Mouse (Mus musculus): ENCODE data around the gene Spon1. TPM values are rescaled to one million over a fixed set of nuclear protein-coding genes. Genes with fewer than 3 reads are reported as not detected.

Spon1 gene
- polyA plus RNA-seq, 1 experiment from 2014 or later, result 39.6 TPM

DNA sequence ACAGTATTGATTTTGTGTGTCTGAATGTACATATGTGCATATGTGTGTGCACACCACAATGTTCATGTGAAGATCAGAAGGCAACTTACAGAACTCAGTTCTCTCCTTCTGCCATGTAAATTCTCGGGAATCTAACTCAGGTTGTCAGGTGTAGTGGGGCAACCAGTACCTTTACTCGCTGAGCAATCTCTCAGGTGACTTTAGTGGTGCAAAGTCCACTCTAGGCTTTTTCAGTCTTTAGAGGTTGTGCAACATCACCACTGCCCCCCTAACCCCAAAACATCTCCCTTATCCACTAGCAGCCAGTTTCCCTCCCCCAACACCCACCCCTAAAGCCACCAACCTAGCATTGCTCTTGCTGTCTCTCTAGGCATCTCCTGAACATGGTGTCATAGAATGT lies 308.8 kb downstream of the Spon1 start:
- DNase-seq, result no peak
- Histone ChIP-seq H3K4me2 (ENCODE audit: low read length) (no peak overlapping the region), H3K36me3 (ENCODE audit: control insufficient read depth, insufficient read depth, low read length) (no peaks in the 10 kb centered on the region), H3K4me1 (ENCODE audit: control insufficient read depth, insufficient read depth, low read length) (no peaks in the 10 kb centered on the region), H3K27ac (replicated peaks; ENCODE audit: low read depth, low read length) (no peak overlapping the region), H3K4me3 (replicated peaks; ENCODE audit: low read depth, low read length) (no peak overlapping the region), H3K9ac (replicated peaks; ENCODE audit: low read length) (no peak overlapping the region), H3K27me3 (ENCODE audit: control insufficient read depth, insufficient read depth, low read length) (no peaks in the 10 kb centered on the region), H3K9me3 (ENCODE audit: control insufficient read depth, low read length) (no peaks in the 10 kb centered on the region)
- 88% methylated on average over 2 of the region's 2 CpGs for WGBS
- no peak for ATAC-seq (ENCODE audit: low FRiP score, low TSS enrichment)

DNA sequence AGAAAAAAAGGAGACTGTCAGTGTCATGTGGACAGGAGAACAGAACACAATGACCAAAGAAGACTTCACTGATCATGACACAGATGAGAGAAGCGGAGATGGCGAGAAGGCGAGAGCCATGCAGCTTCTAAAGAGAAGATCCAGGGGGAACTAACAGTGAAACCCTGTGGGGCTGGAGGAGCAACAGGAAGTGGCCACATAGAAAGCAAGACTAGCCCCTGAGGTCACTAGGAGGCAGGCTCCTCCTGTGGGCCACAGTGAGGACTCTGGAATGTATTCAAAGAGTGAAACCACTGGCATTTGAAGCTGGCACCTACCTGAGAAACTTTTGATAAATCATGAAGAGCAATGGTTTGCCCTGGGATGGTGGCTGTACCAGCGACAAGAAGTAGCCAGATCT lies 313.5 kb downstream of the Spon1 start:
- DNase-seq, result no peak
- no peak overlapping the region for H3K4me2 ChIP-seq (ENCODE audit: low read length)
- H3K4me1 ChIP-seq (ENCODE audit: control insufficient read depth, insufficient read depth, low read length), result no peaks in the 10 kb centered on the region
- no peak overlapping the region for H3K9ac ChIP-seq (replicated peaks; ENCODE audit: low read length)
- no peaks in the 10 kb centered on the region for H3K27me3 ChIP-seq (ENCODE audit: control insufficient read depth, insufficient read depth, low read length)
- H3K27ac ChIP-seq (replicated peaks; ENCODE audit: low read depth, low read length), result no peak overlapping the region
- no peak for ATAC-seq (ENCODE audit: low FRiP score, low TSS enrichment)
- no peaks in the 10 kb centered on the region for H3K9me3 ChIP-seq (ENCODE audit: control insufficient read depth, low read length)
- H3K4me3 ChIP-seq (replicated peaks; ENCODE audit: low read depth, low read length), result no peak overlapping the region
- 98% methylated on average over 4 of the region's 4 CpGs for WGBS
- no peaks in the 10 kb centered on the region for H3K36me3 ChIP-seq (ENCODE audit: control insufficient read depth, insufficient read depth, low read length)

DNA sequence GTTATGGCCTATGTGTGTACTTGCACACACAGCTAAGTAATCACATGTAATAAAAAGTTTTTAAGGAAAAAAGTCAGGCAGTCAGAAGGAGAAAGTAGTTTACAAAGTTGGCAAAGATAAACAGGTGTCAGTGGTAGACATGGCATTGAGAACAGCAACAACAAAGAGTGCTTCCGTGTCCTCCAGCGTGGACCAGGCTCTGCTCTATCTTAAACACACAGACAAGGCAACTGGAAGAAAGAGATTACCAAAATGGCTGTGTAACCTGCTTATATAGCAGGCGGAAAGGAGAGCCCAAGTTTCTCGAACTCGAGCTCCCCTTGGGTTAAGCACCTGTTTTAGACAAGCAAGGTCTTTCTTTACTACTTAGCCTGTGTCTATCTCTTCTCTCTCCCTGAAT lies 314.5 kb downstream of the Spon1 start:
- DNase-seq (no peak), ATAC-seq (ENCODE audit: low FRiP score, low TSS enrichment) (no peak)
- Histone ChIP-seq H3K9ac (replicated peaks; ENCODE audit: low read length) (no peak overlapping the region), H3K9me3 (ENCODE audit: control insufficient read depth, low read length) (no peaks in the 10 kb centered on the region), H3K4me3 (replicated peaks; ENCODE audit: low read depth, low read length) (no peak overlapping the region), H3K27ac (replicated peaks; ENCODE audit: low read depth, low read length) (no peak overlapping the region), H3K4me1 (ENCODE audit: control insufficient read depth, insufficient read depth, low read length) (no peaks in the 10 kb centered on the region), H3K36me3 (ENCODE audit: control insufficient read depth, insufficient read depth, low read length) (no peaks in the 10 kb centered on the region), H3K27me3 (ENCODE audit: control insufficient read depth, insufficient read depth, low read length) (no peaks in the 10 kb centered on the region), H3K4me2 (ENCODE audit: low read length) (no peak overlapping the region)
- WGBS, result 94% methylated on average over 5 of the region's 5 CpGs

DNA sequence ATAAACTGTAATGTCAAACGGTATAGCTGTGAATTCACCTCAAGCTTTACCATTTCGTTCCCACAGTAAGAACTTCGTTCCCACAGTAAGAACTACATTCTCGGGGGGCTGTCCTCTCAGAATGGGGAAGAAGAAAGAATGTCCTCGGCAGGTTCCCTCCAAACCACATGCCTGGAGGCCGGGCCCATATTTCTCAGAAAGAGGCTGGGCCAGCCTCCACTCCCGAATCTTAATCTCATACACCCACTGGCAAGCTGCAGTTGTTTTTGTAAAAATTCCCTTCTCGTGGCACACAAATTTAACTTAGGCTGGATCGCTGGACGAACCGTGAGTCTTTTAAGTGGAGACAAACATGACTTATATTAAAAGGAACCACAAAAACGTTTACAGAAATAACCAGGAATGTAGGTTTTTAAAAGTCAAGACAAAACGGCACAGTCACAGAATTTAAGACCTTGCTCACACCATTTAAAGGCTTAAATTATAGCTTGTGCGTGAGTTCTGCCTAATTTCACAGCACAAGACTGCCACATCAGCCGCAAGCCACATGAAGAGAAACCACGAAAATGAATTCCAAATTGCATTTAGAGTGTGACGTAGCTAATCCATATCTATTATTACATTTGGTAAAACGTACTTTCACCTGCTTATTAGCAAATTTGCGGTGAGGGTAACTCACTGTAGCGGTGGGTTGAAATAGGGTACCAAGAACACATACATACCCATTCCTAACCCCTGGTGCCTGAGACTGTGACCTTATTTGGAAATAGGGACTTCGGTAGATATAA lies 316.0 kb downstream of the Spon1 start:
- Histone ChIP-seq H3K4me2 (ENCODE audit: low read length) (no peak overlapping the region), H3K9me3 (ENCODE audit: control insufficient read depth, low read length) (no peaks in the 10 kb centered on the region), H3K4me3 (replicated peaks; ENCODE audit: low read depth, low read length) (no peak overlapping the region), H3K27me3 (ENCODE audit: control insufficient read depth, insufficient read depth, low read length) (no peaks in the 10 kb centered on the region), H3K4me1 (ENCODE audit: control insufficient read depth, insufficient read depth, low read length) (no peaks in the 10 kb centered on the region), H3K27ac (replicated peaks; ENCODE audit: low read depth, low read length) (no peak overlapping the region), H3K36me3 (ENCODE audit: control insufficient read depth, insufficient read depth, low read length) (no peaks in the 10 kb centered on the region), H3K9ac (replicated peaks; ENCODE audit: low read length) (no peak overlapping the region)
- WGBS, result 87% methylated on average over 21 of the region's 21 CpGs
- ATAC-seq (ENCODE audit: low FRiP score, low TSS enrichment) (no peak), DNase-seq (no peak)

- H3K27me3 ChIP-seq (ENCODE audit: control insufficient read depth, insufficient read depth, low read length), result no peaks in the 10 kb centered on the region
- WGBS, result 81% methylated on average over 2 of the region's 2 CpGs
- no peak for ATAC-seq (ENCODE audit: low FRiP score, low TSS enrichment)
These were observed 317.3 kb downstream of the Spon1 start for GRCm38 (mm10) chr7:114083088-114083487.

DNA sequence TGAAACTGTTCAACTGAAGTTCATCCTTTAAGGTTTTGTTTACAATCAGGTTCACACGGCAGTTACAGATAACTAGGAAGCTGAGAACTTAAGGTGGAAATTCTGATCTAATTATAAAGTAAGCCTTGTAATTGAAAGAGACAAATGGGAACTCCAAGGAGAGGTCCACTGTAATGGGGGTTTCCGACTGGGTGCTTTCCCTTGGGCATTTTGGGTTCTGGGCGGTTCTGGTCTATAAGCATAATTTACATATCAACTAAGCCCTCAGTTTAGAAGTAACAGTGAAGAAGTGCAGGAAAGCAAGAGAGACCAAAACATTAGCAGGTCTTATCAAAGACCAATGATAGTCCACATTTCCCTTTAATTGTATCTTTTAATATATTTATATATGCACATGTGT lies 318.0 kb downstream of the Spon1 start:
- no peak overlapping the region for H3K27ac ChIP-seq (replicated peaks; ENCODE audit: low read depth, low read length)
- ATAC-seq (ENCODE audit: low FRiP score, low TSS enrichment), result no peak
- no peak overlapping the region for H3K4me2 ChIP-seq (ENCODE audit: low read length)
- WGBS, result 76% methylated on average over 3 of the region's 3 CpGs
- no peak overlapping the region for H3K4me3 ChIP-seq (replicated peaks; ENCODE audit: low read depth, low read length)
- H3K9me3 ChIP-seq (ENCODE audit: control insufficient read depth, low read length), result no peaks in the 10 kb centered on the region
- no peaks in the 10 kb centered on the region for H3K36me3 ChIP-seq (ENCODE audit: control insufficient read depth, insufficient read depth, low read length)
- peaks cover 12% of the 10 kb centered on the region; the same call in 1 of the 2 replicates for H3K4me1 ChIP-seq (ENCODE audit: control insufficient read depth, insufficient read depth, low read length)
- no peaks in the 10 kb centered on the region for H3K27me3 ChIP-seq (ENCODE audit: control insufficient read depth, insufficient read depth, low read length)
- H3K9ac ChIP-seq (replicated peaks; ENCODE audit: low read length), result no peak overlapping the region
- DNase-seq, result no peak

More at GRCm38 (mm10) chr7:114083088-114083487, 317.3 kb downstream of the Spon1 start:
- H3K4me1 ChIP-seq (ENCODE audit: control insufficient read depth, insufficient read depth, low read length), result peaks cover 8% of the 10 kb centered on the region; the same call in 1 of the 2 replicates
- DNase-seq, result no peak
- H3K9me3 ChIP-seq (ENCODE audit: control insufficient read depth, low read length), result no peaks in the 10 kb centered on the region
- no peak overlapping the region for H3K4me3 ChIP-seq (replicated peaks; ENCODE audit: low read depth, low read length)
- H3K36me3 ChIP-seq (ENCODE audit: control insufficient read depth, insufficient read depth, low read length), result no peaks in the 10 kb centered on the region
- H3K4me2 ChIP-seq (ENCODE audit: low read length), result no peak overlapping the region
- H3K9ac ChIP-seq (replicated peaks; ENCODE audit: low read length), result no peak overlapping the region
- no peak overlapping the region for H3K27ac ChIP-seq (replicated peaks; ENCODE audit: low read depth, low read length)

- Histone ChIP-seq H3K27ac (replicated peaks; ENCODE audit: low read depth, low read length) (no peak overlapping the region), H3K4me1 (ENCODE audit: control insufficient read depth, insufficient read depth, low read length) (peaks cover 12% of the 10 kb centered on the region; the same call in 1 of the 2 replicates), H3K9ac (replicated peaks; ENCODE audit: low read length) (no peak overlapping the region), H3K27me3 (ENCODE audit: control insufficient read depth, insufficient read depth, low read length) (no peaks in the 10 kb centered on the region), H3K36me3 (ENCODE audit: control insufficient read depth, insufficient read depth, low read length) (no peaks in the 10 kb centered on the region), H3K4me2 (ENCODE audit: low read length) (no peak overlapping the region), H3K4me3 (replicated peaks; ENCODE audit: low read depth, low read length) (no peak overlapping the region), H3K9me3 (ENCODE audit: control insufficient read depth, low read length) (no peaks in the 10 kb centered on the region)
- no peak for DNase-seq
- ATAC-seq (ENCODE audit: low FRiP score, low TSS enrichment), result no peak
- 88% methylated on average over 6 of the region's 6 CpGs for WGBS
These were observed 320.4 kb downstream of the Spon1 start for GRCm38 (mm10) chr7:114086021-114086710.

DNA sequence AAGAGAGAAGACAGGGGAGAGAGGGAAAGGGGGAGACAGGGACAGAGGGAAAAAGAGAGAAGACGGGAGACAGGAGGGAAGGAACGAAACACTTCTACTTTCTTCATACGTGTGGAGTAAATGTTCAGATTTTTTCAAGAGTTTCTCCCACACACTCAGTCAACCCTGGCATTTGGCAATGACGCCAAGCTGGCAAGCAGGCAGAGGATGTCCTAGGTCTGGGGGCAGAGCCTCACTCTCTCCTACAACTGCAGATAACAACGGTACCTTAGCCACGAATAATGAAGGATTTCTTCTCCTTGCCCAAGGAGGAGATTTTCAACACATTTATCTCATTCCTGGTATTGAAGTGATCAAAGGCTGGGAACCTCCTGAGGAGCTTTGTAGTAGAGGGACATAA lies 321.5 kb downstream of the Spon1 start:
- no peak overlapping the region for H3K9ac ChIP-seq (replicated peaks; ENCODE audit: low read length)
- no peaks in the 10 kb centered on the region for H3K9me3 ChIP-seq (ENCODE audit: control insufficient read depth, low read length)
- no peaks in the 10 kb centered on the region for H3K27me3 ChIP-seq (ENCODE audit: control insufficient read depth, insufficient read depth, low read length)
- no peak overlapping the region for H3K27ac ChIP-seq (replicated peaks; ENCODE audit: low read depth, low read length)
- 40% methylated on average over 6 of the region's 6 CpGs for WGBS
- no peak overlapping the region for H3K4me2 ChIP-seq (ENCODE audit: low read length)
- ATAC-seq (ENCODE audit: low FRiP score, low TSS enrichment) (no peak), DNase-seq (no peak)
- no peaks in the 10 kb centered on the region for H3K36me3 ChIP-seq (ENCODE audit: control insufficient read depth, insufficient read depth, low read length)
- H3K4me3 ChIP-seq (replicated peaks; ENCODE audit: low read depth, low read length), result no peak overlapping the region
- peaks cover 12% of the 10 kb centered on the region; the same call in 1 of the 2 replicates for H3K4me1 ChIP-seq (ENCODE audit: control insufficient read depth, insufficient read depth, low read length)

- WGBS, result 7% methylated on average over 11 of the region's 11 CpGs
- no peak overlapping the region for H3K27ac ChIP-seq (replicated peaks; ENCODE audit: low read depth, low read length)
- H3K36me3 ChIP-seq (ENCODE audit: control insufficient read depth, insufficient read depth, low read length), result no peaks in the 10 kb centered on the region
- H3K4me3 ChIP-seq (replicated peaks; ENCODE audit: low read depth, low read length), result no peak overlapping the region
- ATAC-seq (ENCODE audit: low FRiP score, low TSS enrichment) (no peak), DNase-seq (peak; percentile 35)
- no peak overlapping the region for H3K9ac ChIP-seq (replicated peaks; ENCODE audit: low read length)
- H3K9me3 ChIP-seq (ENCODE audit: control insufficient read depth, low read length), result no peaks in the 10 kb centered on the region
- H3K4me1 ChIP-seq (ENCODE audit: control insufficient read depth, insufficient read depth, low read length), result peaks cover 12% of the 10 kb centered on the region; the same call in 1 of the 2 replicates
- H3K27me3 ChIP-seq (ENCODE audit: control insufficient read depth, insufficient read depth, low read length), result no peaks in the 10 kb centered on the region
- H3K4me2 ChIP-seq (ENCODE audit: low read length), result peak overlapping the region; percentile 21
These were observed 322.2 kb downstream of the Spon1 start for GRCm38 (mm10) chr7:114087986-114088385.
